Mouse (Mus musculus): ENCODE data around the gene Fkbp4. TPM values are rescaled to one million over a fixed set of nuclear protein-coding genes. Genes with fewer than 3 reads are reported as not detected.

Fkbp4 gene
- polyA plus RNA-seq, 1 experiment from 2014 or later = 438 TPM

GRCm38 (mm10) chr6:128436356-128437005 is 2.0 kb downstream of the Fkbp4 start:
- peaks cover 19% of the 10 kb centered on the region for H3K4me1 ChIP-seq
- H3K4me2 ChIP-seq = peak overlapping the region; percentile 67
- peak overlapping the region; percentile 96 for H3K9ac ChIP-seq
- H3K27ac ChIP-seq = no peak overlapping the region
- ATAC-seq (ENCODE audit: insufficient number of reproducible peaks, insufficient read depth, low FRiP score, low TSS enrichment, low read depth) = no peak
- peak overlapping the region; percentile 96 for H3K4me3 ChIP-seq
- H3K27me3 ChIP-seq = no peaks in the 10 kb centered on the region
- H3K36me3 ChIP-seq = peaks cover 51% of the 10 kb centered on the region
- 85% methylated on average over 8 of the region's 8 CpGs for WGBS
- no peaks in the 10 kb centered on the region for H3K9me3 ChIP-seq

- no peak for ATAC-seq (ENCODE audit: insufficient number of reproducible peaks, insufficient read depth, low FRiP score, low TSS enrichment, low read depth)
- WGBS = 87% methylated on average over 5 of the region's 5 CpGs
- no peak overlapping the region for H3K27ac ChIP-seq
- H3K4me3 ChIP-seq = no peak overlapping the region
- no peaks in the 10 kb centered on the region for H3K9me3 ChIP-seq
- H3K27me3 ChIP-seq = no peaks in the 10 kb centered on the region
- H3K36me3 ChIP-seq = peaks cover 61% of the 10 kb centered on the region
- H3K4me2 ChIP-seq = no peak overlapping the region
- H3K9ac ChIP-seq = no peak overlapping the region
- peaks cover 19% of the 10 kb centered on the region for H3K4me1 ChIP-seq
These were observed 3.0 kb downstream of the Fkbp4 start for GRCm38 (mm10) chr6:128435474-128435873.

- Histone ChIP-seq H3K4me1 (peaks cover 12% of the 10 kb centered on the region), H3K9me3 (no peaks in the 10 kb centered on the region), H3K36me3 (peaks cover 79% of the 10 kb centered on the region), H3K4me2 (no peak overlapping the region), H3K9ac (no peak overlapping the region), H3K4me3 (no peak overlapping the region), H3K27me3 (no peaks in the 10 kb centered on the region), H3K27ac (no peak overlapping the region)
- WGBS = 95% methylated on average over 13 of the region's 13 CpGs
- no peak for ATAC-seq (ENCODE audit: insufficient number of reproducible peaks, insufficient read depth, low FRiP score, low TSS enrichment, low read depth)
These were observed 4.9 kb downstream of the Fkbp4 start for GRCm38 (mm10) chr6:128433566-128433965.

GRCm38 (mm10) chr6:128432356-128432915 is 6.0 kb downstream of the Fkbp4 start:
- peaks cover 90% of the 10 kb centered on the region for H3K36me3 ChIP-seq
- no peaks in the 10 kb centered on the region for H3K27me3 ChIP-seq
- H3K4me3 ChIP-seq = no peak overlapping the region
- ATAC-seq (ENCODE audit: insufficient number of reproducible peaks, insufficient read depth, low FRiP score, low TSS enrichment, low read depth) = no peak
- no peak overlapping the region for H3K4me2 ChIP-seq
- no peak overlapping the region for H3K9ac ChIP-seq
- H3K9me3 ChIP-seq = no peaks in the 10 kb centered on the region
- no peak overlapping the region for H3K27ac ChIP-seq
- peaks cover 12% of the 10 kb centered on the region for H3K4me1 ChIP-seq
- 92% methylated on average over 13 of the region's 13 CpGs for WGBS

DNA sequence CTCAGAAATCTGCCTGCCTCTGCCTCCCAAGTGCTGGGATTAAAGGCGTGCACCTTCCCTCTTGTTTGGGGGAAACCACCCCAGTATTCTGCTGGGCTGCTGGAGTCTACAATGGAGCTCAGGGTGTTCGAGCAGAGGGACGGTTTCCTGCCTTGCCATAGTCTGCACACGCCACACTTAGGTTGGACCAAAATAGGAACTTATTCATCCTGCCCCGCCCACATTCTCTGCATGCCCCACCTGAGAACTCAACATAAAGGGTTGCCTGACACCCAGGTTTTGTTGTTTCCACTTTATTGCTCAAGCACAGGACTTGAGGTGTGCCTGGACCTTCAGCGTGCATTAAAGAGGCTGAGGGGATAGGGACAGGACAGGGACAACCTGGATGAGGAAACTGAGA is 8.7 kb downstream of the Fkbp4 start:
- Histone ChIP-seq H3K36me3 (peaks cover 72% of the 10 kb centered on the region), H3K4me2 (no peak overlapping the region), H3K9me3 (no peaks in the 10 kb centered on the region), H3K4me1 (0 out of 2 replicates have a peak, but pooled peaks cover 2% of the 10 kb centered on the region), H3K4me3 (no peak overlapping the region), H3K27me3 (no peaks in the 10 kb centered on the region), H3K9ac (no peak overlapping the region), H3K27ac (no peak overlapping the region)
- no peak for ATAC-seq (ENCODE audit: insufficient number of reproducible peaks, insufficient read depth, low FRiP score, low TSS enrichment, low read depth)
- WGBS = 91% methylated on average over 6 of the region's 6 CpGs

DNA sequence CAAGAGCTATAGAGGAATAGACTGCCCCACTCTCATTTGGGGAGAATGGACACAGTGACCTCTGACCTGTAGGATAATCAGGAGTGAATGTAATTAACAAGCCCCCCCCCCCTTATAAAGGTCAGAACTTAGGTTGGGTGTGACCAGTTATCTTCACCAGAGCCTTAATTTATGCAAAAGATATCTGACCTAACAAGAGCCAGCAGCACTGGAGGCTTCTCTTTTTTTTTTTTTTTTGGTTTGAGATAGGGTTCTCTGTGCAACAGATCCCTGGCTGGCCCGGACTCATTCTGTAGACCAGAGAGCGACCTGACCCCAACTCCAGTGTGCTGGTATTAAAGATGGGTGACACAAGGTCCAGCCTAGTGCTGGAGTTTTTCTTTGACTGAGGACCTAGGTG is 9.2 kb downstream of the Fkbp4 start:
- ATAC-seq (ENCODE audit: insufficient number of reproducible peaks, insufficient read depth, low FRiP score, low TSS enrichment, low read depth) = no peak
- peaks cover 67% of the 10 kb centered on the region for H3K36me3 ChIP-seq
- 0 out of 2 replicates have a peak, but pooled peaks cover 2% of the 10 kb centered on the region for H3K4me1 ChIP-seq
- H3K9ac ChIP-seq = no peak overlapping the region
- H3K9me3 ChIP-seq = no peaks in the 10 kb centered on the region
- no peaks in the 10 kb centered on the region for H3K27me3 ChIP-seq
- H3K4me3 ChIP-seq = no peak overlapping the region
- 98% methylated on average over 2 of the region's 2 CpGs for WGBS
- no peak overlapping the region for H3K27ac ChIP-seq
- H3K4me2 ChIP-seq = no peak overlapping the region

DNA sequence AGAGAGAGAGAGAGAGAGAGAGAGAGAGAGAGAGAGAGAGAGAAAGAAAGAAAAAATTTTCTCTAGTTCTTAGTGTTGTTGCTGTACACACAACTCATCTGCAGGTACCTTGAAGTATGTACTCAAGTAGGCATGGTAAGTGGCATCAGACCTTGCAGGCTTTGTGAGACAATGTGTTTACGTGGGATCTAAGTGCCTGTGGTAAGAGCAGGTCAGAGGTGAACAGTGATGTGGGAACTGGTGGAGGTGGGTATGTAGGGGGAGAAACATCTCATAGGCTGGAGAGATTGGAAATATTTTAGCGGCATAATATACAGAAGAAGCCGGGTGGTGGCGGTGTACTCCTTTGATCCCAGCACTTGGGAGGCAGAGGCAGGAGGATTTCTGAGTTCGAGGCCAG is 10.9 kb downstream of the Fkbp4 start:
- WGBS = 93% methylated on average over 5 of the region's 5 CpGs

DNA sequence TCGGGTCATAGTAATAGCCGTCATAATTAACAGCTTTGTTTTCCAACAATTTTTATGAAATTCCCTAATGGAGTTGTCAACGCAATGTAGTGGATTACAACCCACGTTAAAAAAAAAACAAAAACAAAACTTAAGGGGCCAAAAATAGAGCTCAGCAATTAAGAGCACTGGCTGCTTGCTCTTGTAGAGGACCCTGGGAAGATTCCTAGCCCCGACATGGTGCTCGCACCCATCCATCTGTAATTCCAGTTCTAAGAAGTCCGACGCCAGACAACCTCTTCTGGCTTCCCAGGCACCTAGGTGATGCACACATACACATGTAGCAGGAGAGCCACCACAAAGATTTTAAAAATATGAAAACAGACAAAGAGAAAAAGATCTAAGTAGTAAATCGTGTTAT is 13.4 kb downstream of the Fkbp4 start:
- Histone ChIP-seq H3K27ac (peak overlapping the region; percentile 95), H3K36me3 (peaks cover 31% of the 10 kb centered on the region), H3K9ac (peak overlapping the region; percentile 77), H3K4me2 (peak overlapping the region; percentile 64), H3K4me3 (peak overlapping the region; percentile 66), H3K9me3 (no peaks in the 10 kb centered on the region), H3K4me1 (peaks cover 2% of the 10 kb centered on the region; the same call in 1 of the 2 replicates), H3K27me3 (no peaks in the 10 kb centered on the region)
- no peak for ATAC-seq (ENCODE audit: insufficient number of reproducible peaks, insufficient read depth, low FRiP score, low TSS enrichment, low read depth)
- WGBS = 15% methylated on average over 9 of the region's 9 CpGs

More for the DNA sequence above, 10.9 kb downstream of the Fkbp4 start:
- Histone ChIP-seq H3K27me3 (no peaks in the 10 kb centered on the region), H3K27ac (no peak overlapping the region), H3K4me3 (no peak overlapping the region), H3K9ac (no peak overlapping the region), H3K4me2 (no peak overlapping the region), H3K9me3 (no peaks in the 10 kb centered on the region), H3K4me1 (peaks cover 2% of the 10 kb centered on the region; the same call in 1 of the 2 replicates), H3K36me3 (peaks cover 50% of the 10 kb centered on the region)
- ATAC-seq (ENCODE audit: insufficient number of reproducible peaks, insufficient read depth, low FRiP score, low TSS enrichment, low read depth) = no peak

DNA sequence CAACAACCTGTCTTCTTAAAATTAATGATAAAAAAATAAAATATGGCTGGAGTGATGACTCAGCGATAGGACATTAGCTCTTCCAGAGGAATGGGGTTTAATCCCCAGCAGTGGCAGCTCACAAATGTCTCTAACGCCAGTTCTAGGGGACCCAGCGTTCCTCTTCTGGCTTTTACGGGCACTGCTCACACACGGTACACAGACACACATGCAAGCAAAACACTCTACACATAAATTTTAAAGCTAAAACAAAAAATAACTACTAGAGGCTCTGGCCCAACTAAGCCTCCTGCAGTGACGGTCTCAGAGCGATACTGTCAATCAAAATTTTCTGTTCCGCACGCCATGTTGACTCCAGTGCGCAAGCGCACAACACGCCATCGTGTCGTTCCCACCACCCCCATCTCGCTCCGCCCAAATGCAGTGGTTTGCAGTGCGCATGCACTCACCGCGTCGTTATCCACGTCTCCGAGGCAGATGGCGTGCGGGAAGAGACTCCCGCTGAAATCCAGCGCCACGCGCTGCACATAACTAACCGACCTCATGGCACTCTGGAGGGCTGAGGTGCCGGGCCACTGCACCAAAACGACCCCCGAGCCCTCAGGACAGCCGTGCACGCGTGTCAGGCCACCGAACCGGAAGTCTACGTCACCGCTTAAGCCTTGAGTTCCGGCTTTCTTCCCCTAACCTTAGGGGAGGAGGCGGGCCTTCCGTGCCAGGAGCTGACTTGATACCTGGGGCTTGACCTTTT is 14.0 kb downstream of the Fkbp4 start, which contains the start of gene Itfg2:
TSS of gene Itfg2 (minus strand) at position 663 of the 751 bp plus-strand sequence.
- Histone ChIP-seq H3K9ac (peak within 1 kb of the TSS; percentile 77), H3K36me3 (peaks cover 29% of the 10 kb centered on the region), H3K4me3 (peak within 1 kb of the TSS; percentile 66), H3K27ac (peak within 1 kb of the TSS; percentile 95), H3K4me2 (peak within 1 kb of the TSS; percentile 64), H3K27me3 (no peaks in the 10 kb centered on the region), H3K4me1 (peaks cover 2% of the 10 kb centered on the region; the same call in 1 of the 2 replicates), H3K9me3 (no peaks in the 10 kb centered on the region)
- ATAC-seq (ENCODE audit: insufficient number of reproducible peaks, insufficient read depth, low FRiP score, low TSS enrichment, low read depth) = peak; percentile 90
- WGBS = under 1% methylated on average over 42 of the region's 42 CpGs

DNA sequence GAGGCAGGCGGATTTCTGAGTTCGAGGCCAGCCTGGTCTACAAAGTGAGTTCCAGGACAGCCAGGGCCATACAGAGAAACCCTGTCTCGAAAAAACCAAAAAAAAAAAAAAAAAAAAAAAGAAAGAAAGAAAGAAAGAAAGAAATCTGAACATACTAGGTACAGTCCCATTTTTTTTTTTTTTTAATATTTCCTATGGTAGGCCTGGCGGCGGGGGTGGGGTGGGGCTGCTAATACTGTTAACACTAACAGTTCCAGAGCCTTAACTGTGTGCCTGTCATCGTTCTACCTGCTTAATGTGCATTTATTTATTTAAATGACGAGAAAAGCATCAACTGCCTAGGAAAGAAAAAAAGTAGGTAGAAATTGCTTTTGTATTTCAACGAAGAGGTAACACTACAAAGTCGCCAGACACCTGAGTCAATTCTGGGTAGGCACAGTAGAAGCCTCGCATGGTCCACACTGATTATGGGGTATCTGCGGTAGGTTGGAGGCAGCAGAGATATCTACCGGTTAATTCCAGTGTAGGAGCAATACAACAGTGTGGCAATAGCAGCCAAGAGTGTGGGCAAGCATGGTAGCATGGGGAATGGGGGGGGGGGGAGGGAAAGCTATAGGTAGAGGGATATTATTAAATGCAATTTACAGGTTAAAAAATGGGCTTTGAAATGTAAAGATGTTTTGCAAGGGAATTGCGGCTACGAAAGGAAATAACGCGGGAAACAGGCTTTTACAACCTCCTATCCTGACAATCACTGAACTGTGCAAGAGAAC is 14.8 kb downstream of the Fkbp4 start:
- H3K9ac ChIP-seq = peak overlapping the region; percentile 77
- H3K4me1 ChIP-seq = peaks cover 2% of the 10 kb centered on the region; the same call in 1 of the 2 replicates
- peaks cover 22% of the 10 kb centered on the region for H3K36me3 ChIP-seq
- no peaks in the 10 kb centered on the region for H3K9me3 ChIP-seq
- no peaks in the 10 kb centered on the region for H3K27me3 ChIP-seq
- ATAC-seq (ENCODE audit: insufficient number of reproducible peaks, insufficient read depth, low FRiP score, low TSS enrichment, low read depth) = no peak
- peak overlapping the region; percentile 64 for H3K4me2 ChIP-seq
- H3K4me3 ChIP-seq = peak overlapping the region; percentile 66
- peak overlapping the region; percentile 95 for H3K27ac ChIP-seq
- 47% methylated on average over 16 of the region's 16 CpGs for WGBS

GRCm38 (mm10) chr6:128421480-128421879 is 17.0 kb downstream of the Fkbp4 start:
- Histone ChIP-seq H3K9ac (no peak overlapping the region), H3K4me1 (peaks cover 2% of the 10 kb centered on the region; the same call in 1 of the 2 replicates), H3K4me2 (no peak overlapping the region), H3K27ac (no peak overlapping the region), H3K4me3 (no peak overlapping the region), H3K9me3 (no peaks in the 10 kb centered on the region), H3K27me3 (no peaks in the 10 kb centered on the region), H3K36me3 (peaks cover 10% of the 10 kb centered on the region)
- 83% methylated on average over 3 of the region's 3 CpGs for WGBS
- ATAC-seq (ENCODE audit: insufficient number of reproducible peaks, insufficient read depth, low FRiP score, low TSS enrichment, low read depth) = no peak

Data from embryonic facial prominence, embryonic 13.5 days (tissue).